Mouse (Mus musculus) lung, embryonic 15.5 days (tissue): ENCODE measurements around the gene Spock2. TPM values are rescaled to one million over a fixed set of nuclear protein-coding genes. Genes with fewer than 3 reads are reported as not detected.
"Not testable (repeated sequence)": the region's sequence is repeated elsewhere in the genome, so short reads cannot be mapped to it uniquely, and the experiment has no call there.

Source experiments
- ATAC-seq: fragments of 200-750 bp; cut with Nextera tagmentation; 2 replicates; pipeline ENCODE4 v1.8.0; 2017; ENCODE audit warnings: moderate number of reproducible peaks, borderline replicate concordance; ENCODE audit not compliant: low FRiP score, low TSS enrichment; ENCODE audit errors: extremely low read depth
- H3K27ac ChIP-seq: fragments of 300-500 bp; sonication (generic); 2 replicates; pipeline ENCODE4 v1.5.1; 2015; ENCODE audit warnings: moderate library complexity, mild to moderate bottlenecking, inconsistent platforms
- H3K27me3 ChIP-seq: fragments of 300-500 bp; sonication (generic); 2 replicates; pipeline ENCODE4 v1.6.1; 2015; ENCODE audit warnings: inconsistent platforms
- H3K36me3 ChIP-seq: fragments of 300-500 bp; sonication (generic); 2 replicates; pipeline ENCODE4 v1.6.1; 2015; ENCODE audit warnings: inconsistent platforms
- H3K4me1 ChIP-seq: fragments of 300-500 bp; sonication (generic); 2 replicates; pipeline ENCODE4 v1.6.1; 2015; ENCODE audit warnings: inconsistent platforms
- H3K4me2 ChIP-seq: fragments of 300-500 bp; sonication (generic); 2 replicates; pipeline ENCODE4 v1.6.1; 2015; ENCODE audit warnings: inconsistent platforms, mild to moderate bottlenecking, moderate library complexity
- H3K4me3 ChIP-seq: fragments of 300-500 bp; sonication (generic); 2 replicates; pipeline ENCODE4 v1.5.1; 2015; ENCODE audit warnings: mild to moderate bottlenecking, inconsistent platforms
- H3K9ac ChIP-seq: fragments of 300-500 bp; sonication (generic); 2 replicates; pipeline ENCODE4 v1.6.1; 2015; ENCODE audit warnings: inconsistent platforms
- H3K9me3 ChIP-seq: fragments of 300-500 bp; sonication (generic); 2 replicates; pipeline ENCODE4 v1.6.1; 2016; ENCODE audit warnings: inconsistent platforms
- WGBS: fragments of 180-500 bp; shearing (Covaris S2); methylation state at CpG from one replicate; pipeline ENCODE4 v1.1.7; 2015; 5-methylcytosine and 5-hydroxymethylcytosine counted together
- polyA plus RNA-seq: library from polyadenylated mRNA; unstranded; fragments of >200 nt; fragmentation: Nextera tagmentation; extraction: Ambion mirVana; gene quantifications from 2 replicates; pipeline ENCODE4 v1.2.1, GENCODE M21; 2015

Spock2 gene
- polyA plus RNA-seq, 1 experiment from 2014 or later: 4.4 TPM

DNA sequence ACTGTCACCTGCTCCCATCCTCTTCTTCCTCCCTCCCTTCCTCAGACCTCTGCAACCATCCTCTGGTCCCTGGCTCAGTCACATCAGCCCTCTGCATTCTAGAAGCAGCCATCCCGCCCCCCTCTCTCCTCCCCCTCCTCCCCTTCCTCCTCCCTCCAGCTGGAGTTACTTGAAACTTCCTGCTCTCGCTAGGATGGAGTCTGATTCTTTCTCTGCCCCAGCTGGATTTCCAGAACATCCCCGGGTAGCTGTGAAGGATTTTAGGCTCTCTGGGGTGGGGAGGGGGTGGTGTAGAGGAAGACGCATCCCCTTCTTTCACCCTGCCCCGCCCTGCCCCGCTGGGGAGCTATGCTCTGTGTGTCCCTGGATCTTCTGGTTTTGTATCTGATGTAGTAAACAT is 27.5 kb downstream of the Spock2 start:
- no peaks in the 10 kb centered on the region for H3K27me3 ChIP-seq
- H3K9me3 ChIP-seq: no peaks in the 10 kb centered on the region
- peaks cover 16% of the 10 kb centered on the region for H3K4me1 ChIP-seq
- H3K9ac ChIP-seq: no peak overlapping the region
- no peaks in the 10 kb centered on the region for H3K36me3 ChIP-seq
- peak; percentile 24; the same call in 1 of the 2 replicates for ATAC-seq
- no peak overlapping the region for H3K4me2 ChIP-seq
- 17% methylated on average over 6 of the region's 6 CpGs for WGBS
- H3K27ac ChIP-seq: no peak overlapping the region
- H3K4me3 ChIP-seq: no peak overlapping the region

DNA sequence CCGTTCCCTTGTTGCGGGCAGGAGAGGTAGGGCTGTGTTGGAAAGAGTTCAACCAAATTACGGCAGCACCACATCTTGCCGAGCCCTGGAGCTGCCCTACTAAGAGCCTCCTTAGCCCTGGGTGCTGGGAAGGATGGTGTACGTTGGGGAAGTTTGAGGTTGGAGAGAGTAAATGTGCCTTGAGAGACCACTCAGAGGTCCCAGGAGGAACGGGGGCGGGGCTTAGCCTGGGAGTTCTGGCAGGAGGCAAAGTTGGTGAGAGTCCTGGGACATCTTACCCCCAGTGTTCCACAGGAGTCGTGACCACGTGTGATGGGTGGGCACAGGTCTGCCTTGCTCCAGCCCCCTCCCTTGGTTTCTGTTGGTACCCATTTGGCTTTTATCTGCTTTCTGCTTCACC is 28.2 kb downstream of the Spock2 start:
- H3K27me3 ChIP-seq: no peaks in the 10 kb centered on the region
- no peaks in the 10 kb centered on the region for H3K36me3 ChIP-seq
- no peak overlapping the region for H3K4me3 ChIP-seq
- ATAC-seq: no peak
- H3K27ac ChIP-seq: no peak overlapping the region
- no peak overlapping the region for H3K4me2 ChIP-seq
- WGBS: 44% methylated on average over 9 of the region's 9 CpGs
- H3K4me1 ChIP-seq: peaks cover 16% of the 10 kb centered on the region
- H3K9ac ChIP-seq: no peak overlapping the region
- no peaks in the 10 kb centered on the region for H3K9me3 ChIP-seq

DNA sequence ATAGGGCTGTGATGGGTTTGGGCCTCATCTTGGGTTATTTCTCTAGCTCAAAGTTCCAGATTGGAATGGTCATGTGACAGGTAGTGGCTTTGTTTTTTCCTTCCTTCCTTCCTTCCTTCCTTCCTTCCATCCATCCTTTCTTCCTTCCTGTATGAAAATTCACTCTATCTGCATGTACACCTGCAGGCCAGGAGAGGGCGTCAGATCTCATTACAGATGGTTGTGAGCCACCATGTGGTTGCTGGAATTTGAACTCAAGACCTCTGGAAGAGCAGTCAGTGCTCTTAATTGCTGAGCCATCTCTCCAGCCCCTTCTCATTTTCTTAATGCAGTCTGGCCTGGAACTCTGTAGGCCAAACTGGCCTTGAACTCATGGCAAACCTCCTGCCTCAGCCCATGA is 30.0 kb downstream of the Spock2 start:
- ATAC-seq: not testable (repeated sequence)

DNA sequence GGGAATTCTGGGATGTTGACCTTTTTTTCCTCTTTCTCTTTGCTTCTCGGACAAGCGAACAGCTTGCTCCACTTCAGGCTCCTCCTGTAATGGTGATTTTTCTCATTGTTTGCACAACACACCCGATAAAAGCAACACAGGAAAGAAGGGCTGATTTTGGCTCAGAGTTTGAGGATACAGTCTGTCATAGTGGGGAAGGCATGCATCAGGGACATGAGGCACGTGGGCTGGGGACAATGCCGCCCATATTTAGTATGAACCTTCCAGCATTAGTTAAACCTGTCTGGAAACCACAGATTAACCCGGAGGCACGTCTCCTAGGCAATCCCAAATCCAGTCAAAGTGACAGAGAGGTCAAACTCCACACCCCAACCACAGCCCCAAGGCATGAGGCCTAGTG is 30.9 kb downstream of the Spock2 start:
- no peaks in the 10 kb centered on the region for H3K27me3 ChIP-seq
- peak overlapping the region; percentile 26; the same call in 1 of the 2 replicates for H3K27ac ChIP-seq
- no peak overlapping the region for H3K4me3 ChIP-seq
- H3K4me2 ChIP-seq: no peak overlapping the region
- no peaks in the 10 kb centered on the region for H3K36me3 ChIP-seq
- 49% methylated on average over 7 of the region's 7 CpGs for WGBS
- no peak for ATAC-seq
- peaks cover 16% of the 10 kb centered on the region for H3K4me1 ChIP-seq
- no peak overlapping the region for H3K9ac ChIP-seq
- H3K9me3 ChIP-seq: no peaks in the 10 kb centered on the region

More for the DNA sequence above, 30.0 kb downstream of the Spock2 start:
- H3K27me3 ChIP-seq, H3K36me3 ChIP-seq, H3K4me3 ChIP-seq, H3K4me2 ChIP-seq, H3K9me3 ChIP-seq, H3K9ac ChIP-seq: not testable (repeated sequence)
- Histone ChIP-seq H3K27ac (peak overlapping the region; percentile 26; the same call in 1 of the 2 replicates), H3K4me1 (peaks cover 16% of the 10 kb centered on the region)
- 50% methylated on average over 1 of the region's 1 CpGs for WGBS

GRCm38 (mm10) chr10:60138680-60139079 is 32.7 kb downstream of the Spock2 start:
- ATAC-seq: no peak

GRCm38 (mm10) chr10:60140751-60141150 is 34.7 kb downstream of the Spock2 start:
- Histone ChIP-seq H3K9me3 (no peaks in the 10 kb centered on the region), H3K4me1 (peaks cover 8% of the 10 kb centered on the region), H3K4me3 (no peak overlapping the region), H3K4me2 (no peak overlapping the region), H3K36me3 (no peaks in the 10 kb centered on the region), H3K9ac (no peak overlapping the region), H3K27ac (no peak overlapping the region), H3K27me3 (no peaks in the 10 kb centered on the region)
- no peak for ATAC-seq
- 95% methylated on average over 4 of the region's 4 CpGs for WGBS

More at GRCm38 (mm10) chr10:60138680-60139079, 32.7 kb downstream of the Spock2 start:
- Histone ChIP-seq H3K4me2 (no peak overlapping the region), H3K9me3 (no peaks in the 10 kb centered on the region), H3K36me3 (no peaks in the 10 kb centered on the region), H3K27me3 (no peaks in the 10 kb centered on the region), H3K4me1 (peaks cover 14% of the 10 kb centered on the region), H3K27ac (no peak overlapping the region), H3K9ac (no peak overlapping the region), H3K4me3 (no peak overlapping the region)
- WGBS: 66% methylated on average over 5 of the region's 5 CpGs

GRCm38 (mm10) chr10:60141656-60142160 is 35.7 kb downstream of the Spock2 start:
- no peaks in the 10 kb centered on the region for H3K27me3 ChIP-seq
- H3K36me3 ChIP-seq: no peaks in the 10 kb centered on the region
- no peak overlapping the region for H3K4me2 ChIP-seq
- no peak for ATAC-seq
- H3K9ac ChIP-seq: no peak overlapping the region
- H3K27ac ChIP-seq: no peak overlapping the region
- no peak overlapping the region for H3K4me3 ChIP-seq
- peaks cover 2% of the 10 kb centered on the region for H3K4me1 ChIP-seq
- WGBS: 87% methylated on average over 3 of the region's 3 CpGs
- H3K9me3 ChIP-seq: no peaks in the 10 kb centered on the region

- not testable (repeated sequence) for H3K9ac ChIP-seq, H3K4me3 ChIP-seq, H3K36me3 ChIP-seq, H3K4me1 ChIP-seq, H3K27me3 ChIP-seq, H3K9me3 ChIP-seq, H3K27ac ChIP-seq, ATAC-seq, H3K4me2 ChIP-seq
- 66% methylated on average over 10 of the region's 10 CpGs for WGBS
Observed at GRCm38 (mm10) chr10:60147510-60148047, 41.6 kb downstream of the Spock2 start.

GRCm38 (mm10) chr10:60148087-60148486 is 42.1 kb downstream of the Spock2 start:
- ATAC-seq: no peak
- Histone ChIP-seq H3K4me1 (no peaks in the 10 kb centered on the region), H3K4me3 (no peak overlapping the region), H3K4me2 (no peak overlapping the region), H3K36me3 (no peaks in the 10 kb centered on the region), H3K27ac (no peak overlapping the region), H3K27me3 (no peaks in the 10 kb centered on the region), H3K9ac (no peak overlapping the region), H3K9me3 (no peaks in the 10 kb centered on the region)
- 0% methylated on average over 5 of the region's 5 CpGs for WGBS

DNA sequence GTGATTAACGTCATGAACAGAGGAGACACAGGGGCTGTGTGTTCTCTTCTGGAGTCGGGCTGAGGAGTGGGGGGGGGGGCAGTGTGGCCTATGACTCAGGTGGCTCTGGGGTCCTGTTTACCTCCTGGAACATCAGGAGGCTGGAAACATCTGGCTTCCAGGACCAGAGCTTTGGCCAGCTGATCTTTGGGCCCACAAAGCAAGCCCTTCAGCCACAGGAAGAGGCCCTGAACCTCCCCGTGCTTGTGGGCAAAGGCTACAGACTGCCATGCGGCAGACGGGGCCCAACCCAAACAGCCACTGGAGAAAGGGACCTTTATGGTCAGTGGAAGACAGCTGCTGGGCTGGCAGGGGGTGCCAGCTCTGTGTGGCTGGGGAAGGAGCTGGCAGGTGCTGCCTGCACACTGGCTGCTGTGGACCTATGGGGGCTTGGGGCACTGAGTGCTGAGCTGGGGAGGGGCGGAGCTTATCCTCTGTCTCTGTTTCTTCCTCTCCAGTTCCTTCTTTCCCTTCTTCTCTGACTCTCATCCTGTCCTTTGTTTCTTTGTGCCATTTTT is 45.2 kb downstream of the Spock2 start:
- no peak overlapping the region for H3K9ac ChIP-seq
- no peak overlapping the region for H3K4me3 ChIP-seq
- H3K27ac ChIP-seq: no peak overlapping the region
- no peaks in the 10 kb centered on the region for H3K9me3 ChIP-seq
- no peaks in the 10 kb centered on the region for H3K36me3 ChIP-seq
- 59% methylated on average over 6 of the region's 6 CpGs for WGBS
- H3K4me2 ChIP-seq: no peak overlapping the region
- no peak for ATAC-seq
- no peaks in the 10 kb centered on the region for H3K4me1 ChIP-seq
- no peaks in the 10 kb centered on the region for H3K27me3 ChIP-seq

GRCm38 (mm10) chr10:60156016-60156415 is 50.0 kb downstream of the Spock2 start:
- no peaks in the 10 kb centered on the region for H3K4me1 ChIP-seq
- no peak overlapping the region for H3K4me3 ChIP-seq
- no peak overlapping the region for H3K27ac ChIP-seq
- no peak overlapping the region for H3K4me2 ChIP-seq
- no peaks in the 10 kb centered on the region for H3K9me3 ChIP-seq
- no peak for ATAC-seq
- no peaks in the 10 kb centered on the region for H3K36me3 ChIP-seq
- H3K9ac ChIP-seq: no peak overlapping the region
- H3K27me3 ChIP-seq: no peaks in the 10 kb centered on the region

DNA sequence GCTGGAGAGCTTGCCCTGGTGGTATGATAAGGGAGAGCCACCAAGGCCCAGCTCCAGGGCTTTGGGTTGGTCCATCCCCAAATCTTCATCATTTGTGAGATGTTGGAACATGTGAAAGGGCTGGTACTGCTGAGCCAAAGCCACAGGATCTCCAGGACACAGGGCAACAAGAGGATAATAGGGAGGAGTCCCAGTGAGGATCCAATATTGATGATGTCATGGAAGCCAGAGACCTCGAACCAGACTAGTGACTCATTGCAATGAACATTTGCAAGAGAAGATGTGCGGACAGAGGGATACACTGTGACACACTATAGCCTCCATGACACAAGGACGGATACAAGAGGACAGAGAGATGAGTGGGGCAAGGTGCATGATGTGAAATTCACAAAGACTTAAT is 52.1 kb downstream of the Spock2 start:
- WGBS: 87% methylated on average over 3 of the region's 3 CpGs
- H3K9ac ChIP-seq: no peak overlapping the region
- no peak overlapping the region for H3K27ac ChIP-seq
- H3K27me3 ChIP-seq: no peaks in the 10 kb centered on the region
- H3K4me3 ChIP-seq: no peak overlapping the region
- no peak overlapping the region for H3K4me2 ChIP-seq
- H3K9me3 ChIP-seq: no peaks in the 10 kb centered on the region
- no peak for ATAC-seq
- H3K4me1 ChIP-seq: no peaks in the 10 kb centered on the region
- no peaks in the 10 kb centered on the region for H3K36me3 ChIP-seq
